Mouse (Mus musculus) frontal cortex, postnatal 10 days (tissue): ENCODE results near the gene Gm21921.
"Not testable (repeated sequence)": the region's sequence is repeated elsewhere in the genome, so short reads cannot be mapped to it uniquely, and the experiment has no call there.

Experiments
- DNase-seq, 2 experiments: peaks; one replicate each; pipeline ENCODE4 v3.0.0; 2022; ENCODE audit warnings: low spot score in 2 of 2, mixed read lengths in 1 of 2

The Gm21921 gene

DNA sequence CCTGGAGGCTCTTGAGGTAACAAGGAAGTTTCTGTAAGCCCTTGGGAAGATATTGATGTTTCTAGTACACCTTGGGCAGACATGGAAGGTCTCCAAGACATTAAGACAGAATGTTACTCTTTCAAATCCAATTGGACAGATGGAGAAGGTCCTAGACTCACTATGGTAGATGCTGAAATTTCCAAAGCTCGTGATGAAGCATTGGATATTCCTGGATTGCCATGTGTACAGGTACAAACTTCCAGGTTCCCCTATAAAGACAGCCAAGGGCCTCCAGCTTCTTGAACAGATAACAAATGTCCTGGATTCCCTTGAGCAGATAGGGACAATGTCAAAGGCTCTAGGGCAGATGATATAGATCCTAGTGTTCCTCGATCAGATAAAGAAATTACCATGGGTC lies at the start of gene Gm21921:
Gm21921 (minus strand) TSS at position 101 of the 400 bp plus-strand sequence.
- DNase-seq, result not testable (repeated sequence)
